ENCODE assay signal across 11 mouse cellular contexts in genomic region chrX:139932472-139932871, GRCm38 (mm10).
DNase-seq lines count a peak whose midpoint lies in the region; ATAC-seq and TF ChIP-seq lines count a peak whose summit lies in the region.
"Had no signal": no experiment of that assay in that cellular context is flagged by ENCODE, and none has a peak within 500 bp of the region (broad histone marks: within the 10 kb centered on the region; RNA-seq: fewer than 3 reads in every experiment).

No protein-coding gene starts in this region.

- TF ChIP-seq CTCF in intestine, postnatal 0 days (IDR thresholded peaks at IDR 0.05; ENCODE audit: low read depth), result peak; percentile 59

- H3K36me3 ChIP-seq in intestine, postnatal 0 days (ENCODE audit: control insufficient read depth, insufficient read depth), result no peaks in the 10 kb centered on the region
- no peaks in the 10 kb centered on the region for H3K36me3 ChIP-seq in intestine, embryonic 15.5 days
- H3K36me3 ChIP-seq in neural tube, embryonic 15.5 days, result no peaks in the 10 kb centered on the region
- H3K36me3 ChIP-seq: kidney, embryonic 15.5 days had no signal

- H3K27ac ChIP-seq in intestine, postnatal 0 days (ENCODE audit: low read depth, low read length), result no peak overlapping the region
- no peak overlapping the region for H3K27ac ChIP-seq in intestine, embryonic 15.5 days
- no peak overlapping the region for H3K27ac ChIP-seq in neural tube, embryonic 15.5 days (replicated peaks)
- H3K27ac ChIP-seq: kidney, embryonic 15.5 days had no signal

- no peak overlapping the region for H3K4me3 ChIP-seq in intestine, postnatal 0 days (ENCODE audit: low read depth, low read length)
- no peak overlapping the region for H3K4me3 ChIP-seq in intestine, embryonic 15.5 days (replicated peaks)
- H3K4me3 ChIP-seq in neural tube, embryonic 15.5 days (replicated peaks), result no peak overlapping the region
- H3K4me3 ChIP-seq: kidney, embryonic 15.5 days had no signal

- 69% methylated on average over 3 of the region's 3 CpGs for WGBS in intestine, postnatal 0 days
- 78% methylated on average over 3 of the region's 3 CpGs for WGBS in intestine, embryonic 15.5 days
- 53% methylated on average over 3 of the region's 3 CpGs for WGBS in neural tube, embryonic 15.5 days

- H3K27me3 ChIP-seq in intestine, postnatal 0 days (replicated peaks; ENCODE audit: control insufficient read depth, insufficient read depth, low read length), result no peaks in the 10 kb centered on the region
- H3K27me3 ChIP-seq in intestine, embryonic 15.5 days (replicated peaks), result no peaks in the 10 kb centered on the region
- no peaks in the 10 kb centered on the region for H3K27me3 ChIP-seq in neural tube, embryonic 15.5 days (replicated peaks)

- H3K9me3 ChIP-seq in intestine, postnatal 0 days (ENCODE audit: control insufficient read depth), result no peaks in the 10 kb centered on the region
- no peaks in the 10 kb centered on the region for H3K9me3 ChIP-seq in intestine, embryonic 15.5 days
- no peaks in the 10 kb centered on the region for H3K9me3 ChIP-seq in neural tube, embryonic 15.5 days (replicated peaks)
- H3K9me3 ChIP-seq: kidney, embryonic 15.5 days had no signal

- no peak overlapping the region for H3K4me2 ChIP-seq in intestine, postnatal 0 days (replicated peaks; ENCODE audit: low read depth)
- H3K4me2 ChIP-seq in intestine, embryonic 15.5 days (replicated peaks), result no peak overlapping the region
- H3K4me2 ChIP-seq in neural tube, embryonic 15.5 days, result no peak overlapping the region
- H3K4me2 ChIP-seq: kidney, embryonic 15.5 days had no signal

- H3K9ac ChIP-seq in intestine, postnatal 0 days (ENCODE audit: low read depth, low read length), result no peak overlapping the region
- H3K9ac ChIP-seq in intestine, embryonic 15.5 days, result no peak overlapping the region
- no peak overlapping the region for H3K9ac ChIP-seq in neural tube, embryonic 15.5 days (replicated peaks)
- H3K9ac ChIP-seq: kidney, embryonic 15.5 days had no signal

- H3K4me1 ChIP-seq in intestine, postnatal 0 days (replicated peaks; ENCODE audit: control insufficient read depth, insufficient read depth, low read length), result no peaks in the 10 kb centered on the region
- no peaks in the 10 kb centered on the region for H3K4me1 ChIP-seq in intestine, embryonic 15.5 days (replicated peaks)
- no peaks in the 10 kb centered on the region for H3K4me1 ChIP-seq in neural tube, embryonic 15.5 days
- H3K4me1 ChIP-seq: kidney, embryonic 15.5 days had no signal

- ATAC-seq in intestine, postnatal 0 days, result no peak
- no peak for ATAC-seq in intestine, embryonic 15.5 days
- peak; percentile 57; the same call in 1 of the 2 replicates for ATAC-seq in neural tube, embryonic 15.5 days (ENCODE audit: low FRiP score)

- DNase-seq in adrenal gland, postnatal 14 days, result peak; percentile 3
- DNase-seq in adrenal gland, adult 18-20 months (ENCODE audit: low spot score in 2 of 2), result no peak
- no peak for DNase-seq in neural tube, embryonic 10.5 days (ENCODE audit: extremely low spot score, low spot score)
- DNase-seq in T-cell, adult 2 months (ENCODE audit: low spot score), result no peak
- no peak for DNase-seq in frontal cortex, postnatal 14 days (ENCODE audit: low spot score in 2 of 2)
- DNase-seq: left cerebral cortex, postnatal 4 days; thymus, adult 18-20 months had no signal
